Mouse (Mus musculus) cerebellum, postnatal 36 days (tissue): ENCODE measurements around the gene Brd3os.

Experiments
- DNase-seq, 2 experiments: peaks; one replicate each; pipeline ENCODE4 v3.0.0; 2021 to 2022; ENCODE audit warnings: mixed read lengths in 2 of 2

Brd3os gene

GRCm38 (mm10) chr2:27421293-27422068 lies 20.6 kb upstream of the Brd3os start:
- DNase-seq, result peak; percentile 69 to 74

GRCm38 (mm10) chr2:27423596-27423995 lies 18.5 kb upstream of the Brd3os start:
- no peak for DNase-seq

GRCm38 (mm10) chr2:27425161-27425611 lies 16.9 kb upstream of the Brd3os start:
- no peak for DNase-seq

GRCm38 (mm10) chr2:27425751-27426405 lies 16.2 kb upstream of the Brd3os start:
- DNase-seq, result peak in 1 of 2 experiments; percentile 23

- peak; percentile 21 to 29 for DNase-seq
Observed at GRCm38 (mm10) chr2:27426406-27426854, 15.7 kb upstream of the Brd3os start.

- peak; percentile 47 to 62 for DNase-seq
Observed at GRCm38 (mm10) chr2:27426855-27427457, 15.2 kb upstream of the Brd3os start, which contains the start of gene Vav2. Gene Vav2 (minus strand): TSS chr2:27427033.

- peak; percentile 84 to 87 for DNase-seq
Observed at GRCm38 (mm10) chr2:27428071-27428470, 14.1 kb upstream of the Brd3os start.

- DNase-seq, result no peak
Observed at GRCm38 (mm10) chr2:27430621-27431020, 11.5 kb upstream of the Brd3os start.

- no peak for DNase-seq
Observed at GRCm38 (mm10) chr2:27432599-27432998, 9.5 kb upstream of the Brd3os start.

GRCm38 (mm10) chr2:27437876-27438275 lies 4.2 kb upstream of the Brd3os start:
- DNase-seq, result no peak

- DNase-seq, result no peak
Observed at GRCm38 (mm10) chr2:27438281-27438680, 3.8 kb upstream of the Brd3os start.

GRCm38 (mm10) chr2:27442708-27443449 lies 755 bp downstream of the Brd3os start:
- DNase-seq, result no peak

- no peak for DNase-seq
Observed at GRCm38 (mm10) chr2:27443450-27443708, 1.3 kb downstream of the Brd3os start.

- no peak for DNase-seq
Observed at GRCm38 (mm10) chr2:27445910-27446309, 3.8 kb downstream of the Brd3os start.

- DNase-seq, result no peak
Observed at GRCm38 (mm10) chr2:27446812-27447211, 4.7 kb downstream of the Brd3os start.

- DNase-seq, result no peak
Observed at GRCm38 (mm10) chr2:27447782-27448181, 5.7 kb downstream of the Brd3os start.

- no peak for DNase-seq
Observed at GRCm38 (mm10) chr2:27450226-27450625, 8.1 kb downstream of the Brd3os start.

GRCm38 (mm10) chr2:27459735-27460134 lies 17.6 kb downstream of the Brd3os start:
- no peak for DNase-seq

GRCm38 (mm10) chr2:27460163-27460562 lies 18.0 kb downstream of the Brd3os start:
- DNase-seq, result no peak

GRCm38 (mm10) chr2:27460651-27461050 lies 18.5 kb downstream of the Brd3os start:
- no peak for DNase-seq

GRCm38 (mm10) chr2:27461881-27462660 lies 19.9 kb downstream of the Brd3os start:
- no peak for DNase-seq

GRCm38 (mm10) chr2:27462901-27463300 lies 20.8 kb downstream of the Brd3os start:
- no peak for DNase-seq
